Mouse (Mus musculus) lung, embryonic 16.5 days (tissue): ENCODE measurements at regions not wholly inside any gene's neighbourhood (a gene's known extent, or its start where the extent isn't known, plus 50 kb on each side); places are given as distances from the start of the nearest gene placed in this dataset.

Experiments
- ATAC-seq: fragments of 200-750 bp; cut with Nextera tagmentation; 2 replicates; pipeline ENCODE4 v1.8.0; 2017; ENCODE audit warnings: low read depth, mild to moderate bottlenecking, moderate library complexity
- H3K27ac ChIP-seq: fragments of 300-500 bp; sonication (generic); 2 replicates; pipeline ENCODE4 v1.5.1; 2014; ENCODE audit warnings: mild to moderate bottlenecking, control low read depth, low read length
- H3K27me3 ChIP-seq: fragments of 300-500 bp; sonication (generic); 2 replicates; pipeline ENCODE4 v1.6.1; 2014; ENCODE audit warnings: low read depth, low read length, mixed read lengths; ENCODE audit not compliant: control insufficient read depth, insufficient read depth
- H3K36me3 ChIP-seq: fragments of 300-500 bp; sonication (generic); 2 replicates; pipeline ENCODE4 v1.6.1; 2014; ENCODE audit warnings: low read length; ENCODE audit not compliant: control insufficient read depth, insufficient read depth
- H3K4me1 ChIP-seq: fragments of 300-500 bp; sonication (generic); replicated peaks from 2 replicates; pipeline ENCODE4 v1.6.1; 2014; ENCODE audit warnings: low read length, mixed read lengths; ENCODE audit not compliant: control insufficient read depth, insufficient read depth
- H3K4me2 ChIP-seq: fragments of 300-500 bp; sonication (generic); 2 replicates; pipeline ENCODE4 v1.6.1; 2014; ENCODE audit warnings: low read depth, low read length, control low read depth
- H3K4me3 ChIP-seq: fragments of 300-500 bp; sonication (generic); 2 replicates; pipeline ENCODE4 v1.5.1; 2014; ENCODE audit warnings: mild to moderate bottlenecking, low read length, control low read depth
- H3K9ac ChIP-seq: fragments of 300-500 bp; sonication (generic); 2 replicates; pipeline ENCODE4 v1.6.1; 2014; ENCODE audit warnings: low read length, control low read depth
- H3K9me3 ChIP-seq: fragments of 300-500 bp; sonication (generic); 2 replicates; pipeline ENCODE4 v1.6.1; 2016; ENCODE audit warnings: low read length; ENCODE audit not compliant: control insufficient read depth
- WGBS: fragments of 180-500 bp; shearing (Covaris S2); extraction: QIAGEN DNeasy Blood & Tissue Kit; methylation state at CpG from one replicate; pipeline ENCODE4 v1.1.7; 2014; 5-methylcytosine and 5-hydroxymethylcytosine counted together

DNA sequence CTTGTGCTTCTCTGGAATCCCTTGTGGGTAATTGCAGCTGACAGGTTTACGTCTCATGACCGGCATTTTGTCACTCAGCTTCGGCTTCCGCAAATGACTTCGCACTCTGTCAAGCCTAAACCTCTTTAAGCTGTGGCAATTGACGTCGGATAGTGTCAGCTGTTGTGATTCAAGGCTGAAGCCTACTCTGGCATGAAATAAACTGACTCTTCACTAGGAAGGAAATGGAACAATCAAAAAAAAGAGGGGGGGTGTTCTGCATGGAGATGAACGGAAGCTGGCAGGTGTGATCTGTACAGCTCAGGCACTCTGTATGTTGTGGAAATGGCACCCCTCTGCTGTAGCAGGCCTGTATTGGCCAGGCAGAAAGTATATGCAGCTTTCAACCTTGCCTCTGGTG lies 1228.8 kb upstream of the Lrrc6 start:
- Histone ChIP-seq H3K36me3 (no peaks in the 10 kb centered on the region), H3K4me3 (no peak overlapping the region), H3K27ac (no peak overlapping the region), H3K4me1 (no peaks in the 10 kb centered on the region), H3K9ac (no peak overlapping the region), H3K9me3 (no peaks in the 10 kb centered on the region), H3K4me2 (no peak overlapping the region), H3K27me3 (no peaks in the 10 kb centered on the region)
- WGBS, result 82% methylated on average over 8 of the region's 8 CpGs
- ATAC-seq, result no peak

DNA sequence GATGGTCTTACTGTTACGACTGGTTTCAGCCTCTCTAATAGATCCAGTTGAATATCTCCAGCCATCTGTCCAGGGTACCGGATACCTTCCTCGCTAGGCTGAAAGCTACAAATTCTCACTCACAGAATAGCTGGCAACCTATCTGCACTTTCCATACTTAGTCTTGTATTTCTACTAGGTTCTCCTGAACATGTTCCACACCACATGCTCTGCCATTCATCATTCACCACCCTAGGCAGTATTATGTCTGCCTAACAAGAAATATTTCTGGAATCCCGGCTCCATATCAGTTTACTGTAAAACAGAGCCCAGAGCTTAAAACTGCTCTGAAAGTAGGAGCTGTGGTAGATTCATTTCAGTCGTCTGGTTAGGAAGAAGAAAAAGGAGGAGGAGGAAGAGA lies 1224.5 kb upstream of the Lrrc6 start:
- no peak overlapping the region for H3K9ac ChIP-seq
- H3K4me2 ChIP-seq, result no peak overlapping the region
- 60% methylated on average over 5 of the region's 5 CpGs for WGBS

DNA sequence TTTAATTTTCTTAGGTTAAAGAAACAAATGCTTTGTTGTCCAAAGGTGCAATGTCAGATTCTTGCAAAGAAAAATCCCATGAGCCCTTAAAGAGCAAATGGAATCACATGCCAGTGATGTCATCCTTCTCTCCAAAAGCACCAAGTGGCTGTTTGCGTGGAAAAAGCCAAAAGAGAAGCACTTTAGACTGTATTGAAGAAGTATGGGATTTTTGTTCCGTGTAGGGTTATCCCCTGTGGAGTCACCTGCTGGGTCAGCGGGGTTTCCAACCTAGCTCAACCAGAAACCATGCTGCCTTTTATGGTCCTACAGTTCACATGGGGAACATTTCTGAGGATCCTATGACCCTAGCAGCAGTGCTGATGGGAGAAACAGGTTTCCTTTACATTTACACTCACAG lies 1213.5 kb upstream of the Lrrc6 start:
- Histone ChIP-seq H3K27me3 (no peaks in the 10 kb centered on the region), H3K4me1 (no peaks in the 10 kb centered on the region), H3K36me3 (no peaks in the 10 kb centered on the region), H3K4me2 (no peak overlapping the region), H3K4me3 (no peak overlapping the region), H3K9ac (no peak overlapping the region), H3K9me3 (no peaks in the 10 kb centered on the region), H3K27ac (no peak overlapping the region)
- 68% methylated on average over 3 of the region's 3 CpGs for WGBS
- no peak for ATAC-seq

More for the DNA sequence above, 1224.5 kb upstream of the Lrrc6 start:
- Histone ChIP-seq H3K27ac (no peak overlapping the region), H3K9me3 (no peaks in the 10 kb centered on the region), H3K36me3 (no peaks in the 10 kb centered on the region), H3K4me3 (no peak overlapping the region), H3K27me3 (no peaks in the 10 kb centered on the region), H3K4me1 (no peaks in the 10 kb centered on the region)
- no peak for ATAC-seq

DNA sequence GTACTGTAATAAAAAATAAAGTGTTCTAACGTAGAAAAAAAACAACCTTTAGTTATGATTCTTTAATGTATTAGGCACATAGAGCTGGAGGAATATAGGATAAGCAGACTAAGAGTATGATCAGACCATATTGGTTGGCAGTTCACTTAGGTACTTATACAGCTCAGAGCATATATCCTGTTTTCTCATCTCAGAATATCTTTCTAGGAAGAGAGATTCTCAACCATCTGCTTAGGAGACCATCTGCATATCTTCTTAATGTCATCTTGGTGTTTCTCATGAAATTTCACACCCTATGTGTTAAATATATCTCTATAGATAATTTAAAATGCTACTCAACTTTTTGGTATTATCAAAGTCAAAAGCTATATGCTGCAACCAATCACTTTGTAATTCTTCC lies 1185.4 kb upstream of the Lrrc6 start:
- Histone ChIP-seq H3K4me3 (no peak overlapping the region), H3K36me3 (no peaks in the 10 kb centered on the region), H3K27me3 (no peaks in the 10 kb centered on the region), H3K27ac (no peak overlapping the region), H3K4me2 (no peak overlapping the region), H3K9ac (no peak overlapping the region), H3K9me3 (no peaks in the 10 kb centered on the region), H3K4me1 (no peaks in the 10 kb centered on the region)
- no peak for ATAC-seq
- WGBS, result 65% methylated on average over 1 of the region's 1 CpGs

DNA sequence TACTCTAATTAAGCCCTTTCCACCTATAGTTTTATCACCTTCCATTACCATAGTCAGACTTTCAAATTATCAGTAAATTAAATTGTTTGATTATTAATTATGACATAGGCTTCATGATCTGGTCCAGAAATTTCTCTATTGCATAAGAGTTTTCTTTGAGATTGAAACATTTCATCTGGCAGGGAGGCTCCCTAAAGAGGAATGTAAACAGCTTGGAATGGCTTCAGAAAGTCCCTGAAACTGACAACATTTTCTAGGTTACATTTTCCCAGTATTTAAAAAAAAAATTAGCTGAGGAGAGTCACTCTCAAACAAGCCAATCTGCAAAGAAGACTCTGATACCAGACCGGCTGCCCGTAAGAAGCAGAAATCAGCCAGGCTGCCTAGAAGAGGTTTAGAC lies 1172.6 kb upstream of the Lrrc6 start:
- Histone ChIP-seq H3K9ac (no peak overlapping the region), H3K9me3 (no peaks in the 10 kb centered on the region), H3K27ac (no peak overlapping the region), H3K36me3 (no peaks in the 10 kb centered on the region), H3K27me3 (no peaks in the 10 kb centered on the region), H3K4me3 (no peak overlapping the region), H3K4me2 (no peak overlapping the region), H3K4me1 (no peaks in the 10 kb centered on the region)
- peak; percentile 60; the same call in 1 of the 2 replicates for ATAC-seq
- 75% methylated on average over 2 of the region's 2 CpGs for WGBS

DNA sequence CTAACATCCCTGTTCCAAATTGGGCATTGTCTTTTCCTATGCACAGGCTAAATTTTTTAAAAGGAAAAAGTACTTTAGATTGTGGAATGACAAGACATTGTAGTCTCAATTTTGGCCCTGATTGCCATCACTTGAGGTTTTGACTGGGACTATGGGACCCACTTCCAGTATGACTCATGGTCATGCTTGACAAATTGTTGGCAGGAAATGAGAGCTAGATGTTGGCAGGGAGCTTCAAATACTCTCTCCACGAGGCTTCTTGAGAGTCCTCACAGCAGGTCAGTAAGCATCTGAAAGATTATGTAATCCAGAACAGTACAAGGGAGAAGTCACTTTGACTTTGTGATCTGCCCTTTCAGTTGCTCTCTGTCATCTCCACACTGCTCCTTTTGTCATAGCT lies 1135.4 kb upstream of the Lrrc6 start:
- ATAC-seq, result no peak

DNA sequence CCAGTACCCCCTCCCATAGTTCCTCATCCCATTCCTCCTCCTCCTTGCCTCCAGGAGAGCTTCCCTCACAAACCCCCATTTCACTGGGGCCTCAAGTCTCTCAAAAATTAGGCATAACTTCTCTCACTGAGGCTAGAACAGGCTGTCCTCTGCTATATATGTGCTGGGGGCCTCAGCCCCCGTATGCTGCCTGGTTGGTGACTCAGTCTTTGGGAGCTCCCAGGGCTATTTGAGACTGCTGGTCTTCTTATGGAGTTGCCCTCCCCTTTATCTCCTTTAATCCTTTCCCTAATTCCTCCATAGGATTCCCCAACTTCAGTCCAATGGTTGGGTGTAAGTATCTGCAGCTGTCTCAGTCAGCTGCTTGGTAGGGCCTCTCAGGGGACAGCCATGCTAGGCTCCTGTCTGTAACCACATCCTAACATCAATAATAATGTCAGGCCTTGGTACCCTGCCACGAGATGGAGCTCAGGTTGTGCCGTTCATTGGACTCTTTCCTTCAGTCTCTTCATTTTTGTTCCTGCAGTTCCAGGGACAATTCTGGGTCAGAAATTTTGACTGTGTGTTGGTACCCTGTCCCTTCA lies 1126.1 kb upstream of the Lrrc6 start:
- H3K27me3 ChIP-seq, result no peaks in the 10 kb centered on the region
- ATAC-seq, result no peak
- no peaks in the 10 kb centered on the region; the same call in 1 of the 2 replicates for H3K9me3 ChIP-seq
- H3K4me3 ChIP-seq, result no peak overlapping the region
- 75% methylated on average over 3 of the region's 3 CpGs for WGBS
- no peak overlapping the region for H3K27ac ChIP-seq
- H3K4me2 ChIP-seq, result no peak overlapping the region
- no peaks in the 10 kb centered on the region for H3K36me3 ChIP-seq
- no peaks in the 10 kb centered on the region for H3K4me1 ChIP-seq
- no peak overlapping the region for H3K9ac ChIP-seq

More for the DNA sequence above, 1135.4 kb upstream of the Lrrc6 start:
- Histone ChIP-seq H3K36me3 (no peaks in the 10 kb centered on the region), H3K4me2 (no peak overlapping the region), H3K9me3 (no peaks in the 10 kb centered on the region), H3K9ac (no peak overlapping the region), H3K27ac (no peak overlapping the region), H3K4me1 (no peaks in the 10 kb centered on the region), H3K4me3 (no peak overlapping the region), H3K27me3 (no peaks in the 10 kb centered on the region)
- 19% methylated on average over 1 of the region's 1 CpGs for WGBS

DNA sequence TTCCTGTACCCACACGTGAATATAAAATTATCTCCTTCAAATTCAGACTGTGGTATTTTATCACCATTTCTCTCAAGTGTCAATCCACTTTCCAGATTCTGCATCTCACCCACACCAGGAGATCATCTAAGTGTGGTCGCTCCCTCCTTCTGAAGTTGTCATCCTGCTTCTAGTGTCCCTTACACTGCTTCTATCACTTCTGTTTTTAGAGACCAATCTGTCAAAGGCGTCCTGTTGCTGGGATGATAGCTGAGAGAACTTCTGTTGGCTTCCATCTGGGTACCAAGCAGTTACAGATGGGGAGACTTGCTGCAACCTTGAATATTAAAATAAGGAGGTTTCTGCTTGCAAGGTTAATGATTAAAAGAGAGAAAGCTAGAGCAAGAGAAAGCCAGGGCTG lies 1111.2 kb upstream of the Lrrc6 start:
- Histone ChIP-seq H3K27ac (no peak overlapping the region), H3K27me3 (no peaks in the 10 kb centered on the region), H3K4me3 (no peak overlapping the region), H3K4me1 (no peaks in the 10 kb centered on the region), H3K9me3 (no peaks in the 10 kb centered on the region), H3K36me3 (no peaks in the 10 kb centered on the region), H3K9ac (no peak overlapping the region), H3K4me2 (no peak overlapping the region)
- 56% methylated on average over 3 of the region's 3 CpGs for WGBS
- no peak for ATAC-seq

DNA sequence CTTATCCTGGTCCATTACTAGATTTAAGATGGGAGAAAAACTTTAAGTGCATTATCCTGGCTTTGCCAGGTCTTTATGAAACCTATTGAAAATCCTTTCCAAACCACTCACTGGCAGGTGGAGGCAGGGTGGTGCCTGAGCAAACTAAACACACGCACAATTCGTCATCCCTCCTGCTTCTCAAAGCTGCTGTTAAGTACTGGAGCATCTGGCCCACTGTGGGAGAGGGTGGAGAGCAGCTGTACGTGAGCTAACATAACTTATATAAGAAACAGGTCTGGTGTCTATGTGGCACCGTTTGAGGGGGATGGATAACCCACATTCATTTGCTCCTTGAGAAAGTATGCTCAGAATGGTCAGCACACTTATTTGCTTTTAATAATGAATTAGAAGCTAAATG lies 1097.7 kb upstream of the Lrrc6 start:
- 49% methylated on average over 4 of the region's 4 CpGs for WGBS
- Histone ChIP-seq H3K4me1 (no peaks in the 10 kb centered on the region), H3K9ac (no peak overlapping the region), H3K27me3 (no peaks in the 10 kb centered on the region), H3K4me3 (no peak overlapping the region), H3K4me2 (no peak overlapping the region), H3K27ac (no peak overlapping the region), H3K9me3 (no peaks in the 10 kb centered on the region), H3K36me3 (no peaks in the 10 kb centered on the region)
- no peak for ATAC-seq

DNA sequence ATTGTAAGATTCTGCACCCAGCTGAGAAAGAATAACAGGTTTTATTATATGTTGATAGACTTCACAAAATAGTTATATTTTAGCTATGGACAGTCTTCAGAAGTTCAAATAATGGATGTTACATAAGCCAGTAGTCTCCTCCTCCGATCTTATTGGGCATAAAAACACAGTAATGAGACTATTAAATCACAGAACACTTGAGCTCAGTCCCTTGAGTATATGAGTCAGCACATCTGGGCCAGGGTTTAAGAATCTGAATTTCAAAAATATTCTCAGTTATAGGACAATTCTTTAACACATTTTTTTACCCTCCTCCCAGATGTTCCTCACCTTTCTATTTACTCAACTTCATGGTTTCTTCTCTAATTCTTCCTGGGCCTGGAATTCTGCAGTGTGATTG lies 1075.9 kb upstream of the Lrrc6 start:
- no peaks in the 10 kb centered on the region for H3K27me3 ChIP-seq
- H3K9me3 ChIP-seq, result no peaks in the 10 kb centered on the region
- no peaks in the 10 kb centered on the region for H3K4me1 ChIP-seq
- 70% methylated on average over 1 of the region's 1 CpGs for WGBS
- no peaks in the 10 kb centered on the region for H3K36me3 ChIP-seq
- ATAC-seq, result no peak
- H3K9ac ChIP-seq, result no peak overlapping the region
- no peak overlapping the region for H3K4me3 ChIP-seq
- no peak overlapping the region for H3K4me2 ChIP-seq
- no peak overlapping the region for H3K27ac ChIP-seq
